ENCODE assay signal across 8 mouse cellular contexts in genomic region chr4:46580799-46581243, GRCm38 (mm10). TPM values are rescaled to one million over a fixed set of nuclear protein-coding genes. Genes with fewer than 3 reads are reported as not detected.
DNase-seq lines count a peak whose midpoint lies in the region; ATAC-seq and TF ChIP-seq lines count a peak whose summit lies in the region.
"Not testable (repeated sequence)": the region's sequence is repeated elsewhere in the genome, so short reads cannot be mapped to it uniquely, and the experiment has no call there.

No protein-coding gene starts in this region.

- H3K27ac ChIP-seq in MEL (ENCODE audit: control insufficient read depth, low read depth, low read length) (peak overlapping the region; percentile 2; the same call in 1 of the 2 replicates), macrophage (peak overlapping the region; percentile 43)
- 0 out of 2 replicates have a peak overlapping the region, but pooled peaks have one; percentile 33 for H3K27ac ChIP-seq in brown adipose tissue, adult 24 weeks (replicated peaks; ENCODE audit: low read depth, low read length)
- H3K27ac ChIP-seq in spleen, adult 2 months (ENCODE audit: insufficient read depth, low read length), result peak overlapping the region; percentile 80; the same call in 1 of the 2 replicates

- H3K9ac ChIP-seq in MEL (ENCODE audit: control insufficient read depth, low read depth, low read length, poor library complexity, severe bottlenecking), result peak overlapping the region; percentile 44

- not testable (repeated sequence) for H3K4me1 ChIP-seq in MEL (ENCODE audit: control insufficient read depth in 1 of 2, insufficient read depth in 2 of 2, low read length in 2 of 2); brown adipose tissue, adult 24 weeks (ENCODE audit: control insufficient read depth, insufficient read depth, insufficient read length, low read length)
- H3K4me1 ChIP-seq in spleen, adult 2 months (ENCODE audit: control insufficient read depth, insufficient read depth, insufficient read length), result peaks cover 12% of the 10 kb centered on the region

- H3K9me3 ChIP-seq in MEL (replicated peaks; ENCODE audit: insufficient read depth, low read length), result not testable (repeated sequence)

- peak overlapping the region; percentile 62 to 92 for H3K4me3 ChIP-seq in MEL (ENCODE audit: control insufficient read depth in 1 of 2, insufficient read depth in 1 of 2, low read depth in 2 of 2, low read length in 2 of 2)
- H3K4me3 ChIP-seq in brown adipose tissue, adult 24 weeks (ENCODE audit: insufficient read depth, low read depth, low read length); macrophage (ENCODE audit: inconsistent target): not testable (repeated sequence)
- peak overlapping the region; percentile 50 for H3K4me3 ChIP-seq in spleen, adult 2 months (ENCODE audit: extremely low read depth, insufficient read depth, insufficient read length)

- H3K27me3 ChIP-seq in MEL (ENCODE audit: control insufficient read depth in 1 of 2, insufficient read depth in 2 of 2, low read length in 2 of 2); spleen, adult 2 months (ENCODE audit: control insufficient read depth, insufficient read depth, low read length): not testable (repeated sequence)

- DNase-seq in 416B (ENCODE audit: low read depth), result peak; percentile 46
- peak; percentile 50 for DNase-seq in CD4-positive, CD25-positive, alpha-beta regulatory T cell, adult 2 months (ENCODE audit: low read depth, low spot score)
- DNase-seq in MEL (ENCODE audit: low read depth, low spot score), result not testable (repeated sequence)
- peak; percentile 1 for DNase-seq in heart, postnatal 4 days
- DNase-seq in spleen, adult 2 months (ENCODE audit: low read depth in 1 of 2, low spot score in 2 of 2), result peak in 1 of 2 experiments; percentile 45

- H3K79me2 ChIP-seq in MEL (ENCODE audit: control insufficient read depth, insufficient read depth, low read length, poor library complexity), result not testable (repeated sequence)
- H3K79me2 ChIP-seq in macrophage (ENCODE audit: inconsistent target), result peaks cover 67% of the 10 kb centered on the region

- TF ChIP-seq EP300 in MEL (IDR thresholded peaks at IDR 0.05; ENCODE audit: low read depth in 1 of 2, low read length in 2 of 2), result not testable (repeated sequence)

- not testable (repeated sequence) for TF ChIP-seq CTCF in MEL (IDR thresholded peaks at IDR 0.05 in 2 of 3, conservative IDR thresholded peaks at IDR 0.05 in 1 of 3; ENCODE audit: control insufficient read depth in 1 of 3, insufficient read depth in 1 of 3, low read depth in 2 of 3, low read length in 3 of 3, poor library complexity in 1 of 3, severe bottlenecking in 1 of 3); spleen, adult 2 months (IDR thresholded peaks at IDR 0.05; ENCODE audit: extremely low read depth, insufficient read depth, insufficient read length, insufficient replicate concordance)

- 78% methylated on average over 12 of the region's 15 CpGs for WGBS in macrophage (ENCODE audit: missing documents)
- WGBS in spleen, adult 2 months, result 56% methylated on average over 15 of the region's 15 CpGs

- TF ChIP-seq RAD21 in MEL (IDR thresholded peaks at IDR 0.05; ENCODE audit: low read depth, low read length), result not testable (repeated sequence)

- peaks cover 0 to 17% of the 10 kb centered on the region in 2 experiments; a peak in 2 of 4 replicates for H3K36me3 ChIP-seq in MEL (ENCODE audit: control insufficient read depth in 1 of 2, insufficient read depth in 2 of 2, low read length in 2 of 2)
- H3K36me3 ChIP-seq in macrophage (ENCODE audit: inconsistent target); spleen, adult 2 months (ENCODE audit: control insufficient read depth, insufficient read depth, low read length): not testable (repeated sequence)

- TF ChIP-seq POLR2A in MEL (IDR thresholded peaks at IDR 0.05; ENCODE audit: control insufficient read depth in 1 of 2, insufficient read depth in 1 of 2, low read depth in 1 of 2, low read length in 2 of 2, poor library complexity in 1 of 2); spleen, adult 2 months (IDR thresholded peaks at IDR 0.05; ENCODE audit: low read depth, low read length): not testable (repeated sequence)

- peak; percentile 21; the same call in 1 of the 2 replicates for ATAC-seq in neutrophil, adult 5-6 weeks (ENCODE audit: extremely low read depth, insufficient number of reproducible peaks, low FRiP score, poor library complexity, severe bottlenecking)

TF ChIP-seq in MEL, 35 proteins besides CTCF, POLR2A, EP300 and RAD21:
- TF ChIP-seq MAX (IDR thresholded peaks at IDR 0.05; ENCODE audit: low read length) (0 out of 2 replicates have a peak, but pooled peaks have one; percentile 13), MXI1 (IDR thresholded peaks at IDR 0.05; ENCODE audit: low read depth, low read length) (0 out of 2 replicates have a peak, but pooled peaks have one; percentile 25)
TF ChIP-seq in MEL: peak in this region for 2; not testable (repeated sequence) for 33.

RNA-seq across cellular contexts. Expression of gene Coro2a, which starts 21.2 kb away (rescaled TPM):
- 0.35 and 1.2 TPM in 2 replicates for total RNA-seq in MEL (2012; rRNA removed)
- polyA plus RNA-seq in MEL (2012; ENCODE audit: insufficient read depth in 1 of 2, insufficient read length in 2 of 2, low read depth in 1 of 2, low replicate concordance in 2 of 2, missing spikeins in 1 of 2) (1 to 10 TPM in 1 of 2 experiments, not detected in 1; 6.8 TPM), macrophage (2018) (34.5 to 36.9 TPM (median 35.4 TPM) in 3 replicates)
- 0.59 and 0.92 TPM in 2 replicates for polyA plus RNA-seq in brown adipose tissue, adult 24 weeks (2012; ENCODE audit: insufficient read depth, insufficient read length, missing spikeins)
- under 1 TPM; 0.25 to 0.48 TPM for total RNA-seq in heart, postnatal 4 days (2021)
- 100 to 1,000 TPM in 16 of 26 experiments, 10 to 100 TPM in 10; 19.8 to 277 (median 119) TPM for total RNA-seq in macrophage (2018; cell fraction: chromatin; rRNA removed)
- 10 to 100 TPM; 44.6 to 93.4 (median 63.3) TPM for total RNA-seq in macrophage (2018; cell fraction: cytosol; rRNA removed)
- 100 to 1,000 TPM in 9 of 26 experiments, 10 to 100 TPM in 17; 29.9 to 258 (median 87.1) TPM for total RNA-seq in macrophage (2018; cell fraction: nucleus; rRNA removed)
- total RNA-seq in neutrophil, adult 5-6 weeks (2017), result 26.6 and 36.5 TPM in 2 replicates
- 36.0 and 51.3 TPM in 2 replicates for polyA plus RNA-seq in spleen, adult 2 months (2012; rRNA removed)

RNA-seq across cellular contexts. Expression of gene Trim14, which starts 44.9 kb away (rescaled TPM):
- total RNA-seq in MEL (2012; rRNA removed), result 0.82 and 1.1 TPM in 2 replicates
- polyA plus RNA-seq in MEL (2012; ENCODE audit: insufficient read depth in 1 of 2, insufficient read length in 2 of 2, low read depth in 1 of 2, low replicate concordance in 2 of 2, missing spikeins in 1 of 2), result 1 to 10 TPM in 1 of 2 experiments, not detected in 1; 5.1 TPM
- 3.3 and 3.5 TPM in 2 replicates for polyA plus RNA-seq in brown adipose tissue, adult 24 weeks (2012; ENCODE audit: insufficient read depth, insufficient read length, missing spikeins)
- total RNA-seq in heart, postnatal 4 days (2021), result 1 to 10 TPM in 1 of 2 experiments, under 1 TPM in 1; 0.76 to 1.3 TPM
- total RNA-seq in macrophage (2018; cell fraction: chromatin; rRNA removed), result 100 to 1,000 TPM in 20 of 26 experiments, 10 to 100 TPM in 6; 40.3 to 320 (median 186) TPM
- total RNA-seq in macrophage (2018; cell fraction: cytosol; rRNA removed), result 100 to 1,000 TPM in 14 of 26 experiments, 10 to 100 TPM in 12; 40.9 to 189 (median 109) TPM
- total RNA-seq in macrophage (2018; cell fraction: nucleus; rRNA removed), result 100 to 1,000 TPM in 20 of 26 experiments, 10 to 100 TPM in 6; 47.0 to 265 (median 151) TPM
- polyA plus RNA-seq in macrophage (2018), result 89.8 to 107 TPM (median 90.1 TPM) in 3 replicates
- 64.6 and 79.0 TPM in 2 replicates for total RNA-seq in neutrophil, adult 5-6 weeks (2017)
- 26.9 and 45.0 TPM in 2 replicates for polyA plus RNA-seq in spleen, adult 2 months (2012; rRNA removed)

Comparison
In these comparisons a context has a peak if more than half of its experiments do, and no peak if none do; other contexts are left out.
1. H3K27ac ChIP-seq: peak in every context shown above with its lines; median percentile 80 in spleen, adult 2 months; 43 in macrophage; 33 in brown adipose tissue, adult 24 weeks; 2 in MEL.